Mouse (Mus musculus) C2C12 (cell line): ENCODE measurements around the gene Ifitm10.

Source experiments
- CEBPB ChIP-seq: IDR thresholded peaks from one replicate; pipeline ENCODE4 v1.6.1; 2011; ENCODE audit warnings: low read depth, mild to moderate bottlenecking, control low read depth, moderate library complexity
- CTCF ChIP-seq: IDR thresholded peaks from one replicate; pipeline ENCODE4 v1.5.1; 2011; ENCODE audit not compliant: control insufficient read depth, insufficient read depth, insufficient read length
- MYOD1 ChIP-seq: IDR thresholded peaks from one replicate; pipeline ENCODE4 v1.6.1; 2011; ENCODE audit warnings: low read depth; ENCODE audit not compliant: control insufficient read depth, insufficient read length

GRCm38 (mm10) chr7:142316558-142316957 is 57.0 kb downstream of the Ifitm10 start:
- TF ChIP-seq CTCF (no peak), CEBPB (no peak), MYOD1 (no peak)
